Mouse (Mus musculus) stomach, embryonic 14.5 days (tissue): ENCODE data around the gene Sipa1l1. TPM values are rescaled to one million over a fixed set of nuclear protein-coding genes. Genes with fewer than 3 reads are reported as not detected.
A peak's percentile ranks its signal among the peaks of the same experiment; 100 is the strongest.

Source experiments
- ATAC-seq: fragments of 200-750 bp; cut with Nextera tagmentation; 2 replicates; pipeline ENCODE4 v1.8.0; 2017; ENCODE audit warnings: low read depth, moderate TSS enrichment; ENCODE audit not compliant: insufficient number of reproducible peaks, insufficient read depth, low FRiP score
- H3K27ac ChIP-seq: fragments of 300-500 bp; sonication (generic); 2 replicates; pipeline ENCODE4 v1.5.1; 2014; ENCODE audit warnings: mild to moderate bottlenecking, low read length, moderate library complexity, mixed read lengths
- H3K27me3 ChIP-seq: fragments of 300-500 bp; sonication (generic); 2 replicates; pipeline ENCODE4 v1.6.1; 2014; ENCODE audit warnings: low read length, control low read depth, mixed read lengths; ENCODE audit not compliant: control insufficient read depth, insufficient read depth
- H3K36me3 ChIP-seq: fragments of 300-500 bp; sonication (generic); 2 replicates; pipeline ENCODE4 v1.6.1; 2014; ENCODE audit warnings: mild to moderate bottlenecking, control low read depth, low read length, moderate library complexity, mixed read lengths; ENCODE audit not compliant: control insufficient read depth, insufficient read depth
- H3K4me1 ChIP-seq: fragments of 300-500 bp; sonication (generic); 2 replicates; pipeline ENCODE4 v1.6.1; 2014; ENCODE audit warnings: low read length, control low read depth, mixed read lengths; ENCODE audit not compliant: control insufficient read depth, insufficient read depth
- H3K4me2 ChIP-seq: fragments of 300-500 bp; sonication (generic); replicated peaks from 2 replicates; pipeline ENCODE4 v1.6.1; 2014; ENCODE audit warnings: low read depth, low read length, control low read depth
- H3K4me3 ChIP-seq: fragments of 300-500 bp; sonication (generic); 2 replicates; pipeline ENCODE4 v1.5.1; 2014; ENCODE audit warnings: low read depth, low read length, control low read depth
- H3K9ac ChIP-seq: fragments of 300-500 bp; sonication (generic); replicated peaks from 2 replicates; pipeline ENCODE4 v1.6.1; 2014; ENCODE audit warnings: low read depth, mild to moderate bottlenecking, control low read depth, low read length, moderate library complexity, mixed read lengths
- H3K9me3 ChIP-seq: fragments of 300-500 bp; sonication (generic); 2 replicates; pipeline ENCODE4 v1.6.1; 2016; ENCODE audit warnings: low read depth, low read length, control low read depth; ENCODE audit not compliant: control insufficient read depth
- WGBS: fragments of 180-500 bp; shearing (Covaris S2); extraction: QIAGEN DNeasy Blood & Tissue Kit; methylation state at CpG from one replicate; pipeline ENCODE4 v1.1.7; 2014; 5-methylcytosine and 5-hydroxymethylcytosine counted together
- polyA plus RNA-seq: library from polyadenylated mRNA; unstranded; fragments of >200 nt; fragmentation: Nextera tagmentation; extraction: Ambion mirVana; gene quantifications from 2 replicates; pipeline ENCODE4 v1.2.1, GENCODE M21; 2014

Sipa1l1 gene
- polyA plus RNA-seq, 1 experiment from 2014 or later = 44.0 TPM

DNA sequence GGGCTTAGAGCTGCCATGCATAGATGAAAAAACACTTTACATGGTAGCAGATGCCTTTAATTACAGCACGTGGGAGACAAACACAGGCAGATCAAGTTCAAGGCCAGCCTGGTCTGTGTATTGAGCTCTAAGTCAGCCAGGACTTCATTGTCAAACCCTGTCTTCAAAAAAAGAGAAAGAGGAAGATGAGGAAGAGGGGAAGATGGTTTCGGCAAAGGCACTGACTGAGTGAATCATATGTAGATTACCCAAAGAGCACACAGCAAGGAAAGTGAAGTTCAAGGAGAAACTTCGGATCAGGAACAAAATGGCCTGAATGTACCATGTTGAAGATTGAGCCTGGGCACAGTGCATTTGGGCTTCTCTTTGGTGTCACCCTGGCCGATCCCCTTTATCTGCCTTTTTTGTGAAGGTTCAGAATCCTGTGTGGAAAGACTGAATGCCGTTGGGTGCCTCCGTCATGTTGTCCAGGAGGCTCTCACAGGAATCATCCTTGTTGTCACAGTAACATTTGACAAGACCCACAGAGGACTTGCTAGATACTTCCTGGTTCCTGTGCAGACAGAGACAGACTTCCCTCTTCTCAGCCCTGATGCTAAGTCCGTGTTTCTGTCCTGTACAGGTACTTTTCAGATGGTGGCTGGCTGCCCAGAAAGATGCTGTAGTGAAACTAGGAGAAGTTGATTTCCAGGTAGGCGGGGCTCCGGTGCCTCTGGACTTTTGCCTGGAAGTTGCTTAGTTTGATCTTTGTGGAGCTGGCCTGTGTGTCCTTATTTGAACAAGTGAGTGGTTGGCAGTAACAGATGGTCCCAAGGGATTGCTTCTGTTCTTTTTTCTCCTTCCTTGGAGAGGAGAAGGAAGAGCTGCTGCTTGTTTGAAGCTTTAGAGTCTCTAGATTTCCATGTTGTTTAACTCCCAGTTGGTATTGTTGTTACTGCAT is 96.5 kb downstream of the Sipa1l1 start:
- Histone ChIP-seq H3K27ac (peak overlapping the region; percentile 55; the same call in 1 of the 2 replicates), H3K9me3 (no peaks in the 10 kb centered on the region), H3K36me3 (no peaks in the 10 kb centered on the region), H3K4me1 (no peaks in the 10 kb centered on the region), H3K27me3 (no peaks in the 10 kb centered on the region), H3K4me3 (no peak overlapping the region), H3K9ac (no peak overlapping the region), H3K4me2 (no peak overlapping the region)
- WGBS = 80% methylated on average over 9 of the region's 9 CpGs
- ATAC-seq = no peak

DNA sequence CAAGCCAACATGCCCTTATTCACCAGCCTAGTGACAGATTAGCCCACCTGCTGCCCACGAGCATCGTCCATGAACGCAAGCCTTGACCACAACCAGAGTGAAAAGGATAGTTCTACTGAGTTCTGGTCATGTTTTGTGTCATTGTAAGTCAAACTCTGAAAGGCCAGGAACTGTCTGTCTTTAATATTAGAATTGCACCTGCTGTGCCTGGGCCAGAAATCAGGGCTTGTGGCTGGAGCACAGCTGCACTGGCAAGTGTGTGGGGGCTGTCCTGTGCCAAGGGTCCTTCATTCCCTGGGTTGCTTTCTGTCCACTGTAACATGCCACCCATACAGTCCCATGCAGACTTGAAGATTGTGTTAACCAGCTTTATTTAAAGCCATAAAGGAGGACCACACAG is 102.3 kb downstream of the Sipa1l1 start:
- H3K36me3 ChIP-seq = no peaks in the 10 kb centered on the region
- 76% methylated on average over 3 of the region's 3 CpGs for WGBS

DNA sequence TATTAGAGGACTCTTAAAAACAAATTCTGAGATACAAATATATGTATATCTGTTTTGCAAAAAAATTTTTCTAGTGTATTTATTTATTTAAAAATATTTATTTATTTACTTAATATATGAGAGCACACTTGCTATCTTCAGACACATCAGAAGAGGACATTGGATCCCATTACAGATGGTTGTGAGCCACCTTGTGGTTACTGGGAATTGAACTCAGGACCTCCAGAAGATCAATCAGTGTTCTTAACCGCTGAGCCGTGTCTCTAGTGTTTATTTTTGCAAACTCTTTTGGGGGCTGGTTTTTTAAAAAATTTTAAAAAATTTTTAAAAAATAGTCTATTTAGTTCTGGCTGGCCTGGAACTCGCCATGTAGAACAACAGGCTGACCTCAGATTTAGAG is 104.4 kb downstream of the Sipa1l1 start:
- H3K4me2 ChIP-seq = no peak overlapping the region
- no peaks in the 10 kb centered on the region for H3K27me3 ChIP-seq
- no peaks in the 10 kb centered on the region for H3K4me1 ChIP-seq
- no peak overlapping the region for H3K4me3 ChIP-seq
- no peaks in the 10 kb centered on the region for H3K9me3 ChIP-seq
- H3K27ac ChIP-seq = no peak overlapping the region
- WGBS = 66% methylated on average over 3 of the region's 3 CpGs
- H3K36me3 ChIP-seq = no peaks in the 10 kb centered on the region
- ATAC-seq = no peak
- no peak overlapping the region for H3K9ac ChIP-seq

More for the DNA sequence above, 102.3 kb downstream of the Sipa1l1 start:
- H3K4me1 ChIP-seq = no peaks in the 10 kb centered on the region
- no peak for ATAC-seq
- H3K4me2 ChIP-seq = no peak overlapping the region
- no peaks in the 10 kb centered on the region for H3K9me3 ChIP-seq
- H3K27me3 ChIP-seq = no peaks in the 10 kb centered on the region
- H3K4me3 ChIP-seq = no peak overlapping the region
- no peak overlapping the region for H3K9ac ChIP-seq
- no peak overlapping the region for H3K27ac ChIP-seq

DNA sequence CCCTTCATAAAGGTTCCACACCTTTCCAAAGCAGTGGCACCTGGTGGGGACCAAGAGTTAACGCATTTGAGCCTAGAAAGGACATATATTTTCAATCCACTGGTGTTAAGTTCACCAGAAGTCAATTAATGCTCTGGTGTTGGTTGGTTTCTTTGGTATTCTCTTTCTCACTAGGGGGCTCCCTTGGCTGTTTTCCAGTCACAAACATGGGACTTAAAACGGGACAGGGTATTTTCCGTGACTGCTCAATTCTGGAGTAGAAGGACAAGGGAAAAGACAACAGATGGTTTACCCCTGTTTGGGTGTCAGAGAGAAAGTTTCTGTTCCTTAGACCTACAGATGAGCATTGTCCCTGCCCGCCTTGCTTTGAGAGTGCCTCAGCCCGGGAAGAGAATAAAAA is 105.5 kb downstream of the Sipa1l1 start:
- no peak overlapping the region for H3K4me3 ChIP-seq
- no peaks in the 10 kb centered on the region for H3K27me3 ChIP-seq
- no peak overlapping the region for H3K4me2 ChIP-seq
- no peaks in the 10 kb centered on the region for H3K36me3 ChIP-seq
- no peak for ATAC-seq
- no peak overlapping the region for H3K9ac ChIP-seq
- no peaks in the 10 kb centered on the region for H3K4me1 ChIP-seq
- WGBS = 75% methylated on average over 5 of the region's 5 CpGs
- no peak overlapping the region for H3K27ac ChIP-seq
- no peaks in the 10 kb centered on the region for H3K9me3 ChIP-seq

DNA sequence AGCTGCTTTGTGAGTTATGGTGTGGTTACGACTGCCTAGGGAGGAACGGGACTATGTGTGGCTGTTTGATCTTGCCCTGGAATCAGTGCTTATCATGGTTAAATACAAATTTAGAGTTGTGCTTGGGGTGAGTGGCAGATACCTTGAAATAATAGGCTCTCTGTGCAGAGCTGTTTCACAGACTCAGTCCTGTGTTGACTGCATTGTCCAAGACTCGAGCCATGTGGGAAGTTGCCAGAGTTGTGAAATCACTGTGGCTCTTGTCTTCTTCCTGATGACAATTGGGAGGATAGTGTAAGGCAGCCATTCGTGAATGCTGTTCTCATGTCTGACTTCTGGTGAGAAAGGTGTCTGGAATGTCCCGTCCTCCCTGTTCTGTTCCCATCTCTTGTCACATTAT is 106.6 kb downstream of the Sipa1l1 start:
- Histone ChIP-seq H3K36me3 (no peaks in the 10 kb centered on the region), H3K4me3 (no peak overlapping the region), H3K27me3 (no peaks in the 10 kb centered on the region), H3K9me3 (no peaks in the 10 kb centered on the region), H3K9ac (no peak overlapping the region), H3K27ac (no peak overlapping the region), H3K4me2 (no peak overlapping the region), H3K4me1 (no peaks in the 10 kb centered on the region)
- 63% methylated on average over 5 of the region's 5 CpGs for WGBS
- peak; percentile 49; the same call in 1 of the 2 replicates for ATAC-seq

DNA sequence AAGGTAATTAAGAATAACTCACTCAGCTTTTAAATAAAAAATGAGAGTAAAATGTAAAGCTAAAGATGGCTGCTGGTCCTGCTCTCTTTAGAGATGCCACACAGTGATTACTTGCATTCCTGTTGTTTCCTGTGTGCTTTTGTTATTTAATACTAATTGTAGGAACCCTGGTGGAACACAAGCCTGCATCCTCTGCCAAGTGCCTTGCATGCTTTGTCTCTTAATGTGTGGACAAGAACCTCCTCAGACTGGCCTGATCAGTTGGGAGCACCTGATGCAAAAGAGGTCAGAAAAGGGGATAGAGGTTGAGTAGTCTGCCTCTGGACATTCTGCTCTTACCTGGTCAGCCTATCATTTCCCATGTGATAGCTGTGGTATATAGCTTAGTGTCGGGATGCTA is 107.5 kb downstream of the Sipa1l1 start:
- no peaks in the 10 kb centered on the region for H3K9me3 ChIP-seq
- no peak overlapping the region for H3K9ac ChIP-seq
- H3K4me3 ChIP-seq = no peak overlapping the region
- no peak for ATAC-seq
- no peaks in the 10 kb centered on the region for H3K27me3 ChIP-seq
- WGBS = 97% methylated on average over 1 of the region's 1 CpGs
- H3K36me3 ChIP-seq = no peaks in the 10 kb centered on the region
- no peaks in the 10 kb centered on the region for H3K4me1 ChIP-seq
- no peak overlapping the region for H3K27ac ChIP-seq
- no peak overlapping the region for H3K4me2 ChIP-seq

DNA sequence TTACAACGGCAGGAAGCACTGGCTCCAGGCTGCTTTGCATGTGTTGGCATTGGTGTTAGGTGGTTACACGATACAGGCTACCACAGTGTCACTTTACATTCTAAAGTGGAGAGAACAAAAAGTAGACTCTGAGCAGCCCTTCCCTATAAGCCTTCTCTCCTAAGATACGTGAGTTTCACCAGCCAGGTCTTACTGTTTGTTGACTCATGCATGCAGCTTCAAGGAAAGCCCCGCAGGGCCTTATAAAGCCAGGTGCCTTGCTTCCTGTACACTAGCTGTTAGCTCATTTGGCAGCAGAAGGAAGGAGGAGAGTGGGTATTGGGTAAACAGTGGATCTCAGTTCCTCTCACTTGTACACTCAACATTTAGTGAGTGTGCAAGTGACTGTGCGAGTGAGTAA is 115.5 kb downstream of the Sipa1l1 start:
- H3K4me1 ChIP-seq = 0 out of 2 replicates have a peak, but pooled peaks cover 3% of the 10 kb centered on the region
- 82% methylated on average over 5 of the region's 5 CpGs for WGBS

DNA sequence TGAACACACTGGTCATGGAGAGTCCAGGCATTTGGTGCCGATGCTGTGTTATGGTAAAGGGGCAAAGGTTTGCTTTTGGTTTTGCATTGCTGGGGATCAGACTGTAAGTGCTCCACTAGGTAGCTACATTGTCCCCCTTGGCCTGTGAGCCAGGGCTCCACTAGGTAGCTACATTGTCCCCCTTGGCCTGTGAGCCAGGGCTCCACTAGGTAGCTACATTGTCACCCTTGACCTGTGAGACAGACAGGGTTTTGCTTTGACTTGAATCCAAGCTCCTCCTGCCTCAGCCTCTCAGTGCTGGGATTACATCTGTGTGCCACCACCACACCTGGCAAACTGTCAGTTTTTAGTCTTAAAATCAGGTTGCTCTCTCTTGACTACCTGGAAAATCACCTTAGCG is 115.9 kb downstream of the Sipa1l1 start:
- Histone ChIP-seq H3K27me3 (no peaks in the 10 kb centered on the region), H3K9ac (no peak overlapping the region), H3K36me3 (no peaks in the 10 kb centered on the region), H3K9me3 (no peaks in the 10 kb centered on the region), H3K27ac (no peak overlapping the region), H3K4me1 (0 out of 2 replicates have a peak, but pooled peaks cover 3% of the 10 kb centered on the region), H3K4me3 (no peak overlapping the region), H3K4me2 (no peak overlapping the region)
- no peak for ATAC-seq
- WGBS = 89% methylated on average over 2 of the region's 2 CpGs

More for the DNA sequence above, 115.5 kb downstream of the Sipa1l1 start:
- Histone ChIP-seq H3K4me2 (no peak overlapping the region), H3K9me3 (no peaks in the 10 kb centered on the region), H3K36me3 (no peaks in the 10 kb centered on the region), H3K4me3 (no peak overlapping the region), H3K27me3 (no peaks in the 10 kb centered on the region), H3K9ac (no peak overlapping the region), H3K27ac (no peak overlapping the region)
- ATAC-seq = no peak
